Mouse (Mus musculus) left cerebral cortex, adult 11 months (tissue): Measurements from ENCODE around the gene Arl9.
A peak's percentile ranks its signal among the peaks of the same experiment; 100 is the strongest.
"Not testable (repeated sequence)": the region's sequence is repeated elsewhere in the genome, so short reads cannot be mapped to it uniquely, and the experiment has no call there.

Experiments
- DNase-seq: peaks from one replicate; pipeline ENCODE4 v3.0.0; 2022; ENCODE audit warnings: low spot score

Gene Arl9

DNA sequence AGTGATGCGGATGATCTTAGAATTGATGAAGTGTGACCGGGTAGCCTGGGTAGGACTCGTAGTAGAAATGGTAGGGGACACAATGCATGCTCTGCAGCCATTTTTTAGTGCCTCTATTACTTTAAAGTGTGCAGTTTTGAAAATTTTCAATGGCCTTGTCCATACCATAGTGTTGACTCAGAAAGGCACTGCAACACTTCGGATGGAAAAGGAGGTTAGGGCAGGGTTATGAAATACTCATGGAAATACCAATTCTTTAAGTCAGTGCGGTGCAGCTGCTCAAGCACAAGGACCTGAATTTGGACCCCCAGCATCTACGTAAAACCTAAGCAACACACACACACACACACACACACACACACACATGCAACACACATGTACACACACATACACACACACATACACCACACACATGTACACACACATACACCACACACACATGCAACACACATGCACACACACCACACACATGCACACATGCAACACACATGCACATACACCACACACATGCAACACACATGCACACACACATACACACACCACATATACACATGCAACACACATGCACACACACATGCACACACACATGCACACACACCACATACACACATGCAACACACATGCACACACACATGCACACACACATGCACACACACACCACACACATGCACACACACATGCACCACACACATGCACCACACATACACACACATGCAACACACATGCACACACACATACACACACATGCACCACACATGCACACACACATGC is at the start of gene Arl9:
Gene Arl9, plus strand, starts transcription at position 5 of the 771 bp plus-strand sequence.
- no peak for DNase-seq

- DNase-seq, result no peak
Observed at GRCm38 (mm10) chr5:76954271-76954900, 49.5 kb upstream of the Arl9 start.

DNA sequence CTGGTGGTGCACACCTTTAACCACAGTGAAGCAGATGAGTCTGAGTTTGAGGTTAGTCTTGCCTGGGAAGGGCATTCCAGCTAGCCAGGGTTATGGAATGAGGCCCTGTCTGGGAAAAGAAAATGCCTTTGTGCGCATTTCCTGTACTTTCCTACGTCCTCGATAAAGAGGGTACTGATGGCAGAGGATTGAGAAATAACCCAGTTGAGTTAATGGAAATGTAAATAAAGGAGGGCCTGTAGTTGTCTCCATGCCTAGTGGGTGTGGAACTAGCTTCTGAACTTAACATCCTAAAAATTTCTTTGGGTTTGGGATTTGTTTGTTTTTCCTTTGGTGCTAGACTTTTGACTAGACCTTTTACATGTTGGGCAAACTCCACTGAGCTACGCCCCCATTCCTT is 48.4 kb upstream of the Arl9 start:
- DNase-seq, result no peak

GRCm38 (mm10) chr5:76957954-76958353 is 45.9 kb upstream of the Arl9 start:
- DNase-seq, result no peak

DNA sequence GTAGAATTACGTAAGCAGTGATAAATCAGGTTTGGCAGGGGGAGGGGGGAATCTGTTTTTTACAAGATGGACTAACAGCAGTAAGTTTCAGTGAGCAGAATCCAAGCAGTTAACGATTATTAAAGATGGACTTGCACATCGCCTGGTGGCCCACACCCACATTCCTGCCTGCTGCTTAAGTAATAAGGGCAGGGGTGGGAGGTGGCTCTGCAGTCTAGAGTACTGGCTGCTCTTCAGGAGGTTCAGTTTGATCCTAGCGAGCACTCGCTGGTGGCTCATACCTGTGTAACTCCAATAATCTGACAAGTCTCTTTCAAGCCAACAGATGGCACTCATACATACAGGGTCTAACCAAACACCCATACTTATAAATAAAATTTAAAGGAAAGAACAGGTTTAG is 44.3 kb upstream of the Arl9 start:
- DNase-seq, result no peak

DNA sequence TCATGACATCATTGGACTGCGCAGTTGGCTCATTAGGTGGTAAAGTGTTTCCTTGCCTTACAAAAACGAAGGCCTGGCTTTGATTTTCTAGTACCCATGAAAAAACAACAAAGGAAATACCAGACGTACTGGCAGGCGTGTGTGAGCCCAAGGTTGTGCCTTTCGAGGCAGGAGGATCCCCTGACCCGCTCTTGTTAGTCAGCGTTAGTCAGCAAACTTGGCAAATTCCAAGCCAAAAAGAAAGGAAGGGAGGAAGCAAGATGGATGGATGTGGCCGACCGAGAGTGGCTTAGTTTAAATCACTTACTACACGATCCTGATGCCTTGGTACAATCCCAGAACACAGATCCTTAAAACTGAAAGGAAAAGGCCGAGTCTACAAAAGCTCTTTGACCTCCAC is 41.3 kb upstream of the Arl9 start:
- DNase-seq, result no peak

DNA sequence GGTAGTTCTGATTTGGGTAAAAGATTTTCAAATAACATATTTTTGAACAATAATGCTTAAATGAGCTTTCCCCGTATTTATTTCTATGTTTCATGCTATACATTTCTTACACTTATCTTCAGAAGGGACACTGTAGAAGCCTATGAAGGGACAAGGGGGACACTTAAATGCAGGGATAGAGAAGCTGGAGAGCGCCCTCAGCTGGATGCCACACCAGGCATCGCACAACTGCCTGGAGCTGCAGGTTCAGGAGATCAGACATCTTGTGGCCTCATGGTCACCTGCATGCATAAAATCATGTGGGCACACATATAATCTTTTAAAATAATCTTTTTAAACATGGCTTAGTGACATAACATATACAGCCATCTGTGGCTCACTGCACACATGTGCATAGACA is 39.2 kb upstream of the Arl9 start:
- DNase-seq, result no peak

DNA sequence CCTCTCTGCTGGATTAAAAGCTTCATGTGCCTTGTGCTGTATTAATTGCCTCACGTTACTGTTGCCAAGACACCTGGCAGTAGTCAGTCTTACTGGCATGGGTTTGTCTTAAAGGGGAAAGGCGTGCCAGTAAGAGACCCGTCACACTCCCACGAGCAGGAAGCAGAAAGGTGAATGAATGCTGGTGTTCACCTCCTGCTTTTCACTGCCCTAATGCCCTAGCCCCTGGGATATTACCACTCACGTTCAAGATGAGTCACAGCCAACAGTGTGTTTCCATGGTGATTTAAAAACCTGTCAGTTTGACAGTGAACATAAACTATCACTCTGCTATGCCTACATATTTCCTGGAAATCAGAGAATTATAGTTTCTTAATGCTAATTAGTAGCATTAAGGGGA is 34.6 kb upstream of the Arl9 start:
- no peak for DNase-seq

- not testable (repeated sequence) for DNase-seq
Observed at GRCm38 (mm10) chr5:76971115-76971514, 32.7 kb upstream of the Arl9 start.

DNA sequence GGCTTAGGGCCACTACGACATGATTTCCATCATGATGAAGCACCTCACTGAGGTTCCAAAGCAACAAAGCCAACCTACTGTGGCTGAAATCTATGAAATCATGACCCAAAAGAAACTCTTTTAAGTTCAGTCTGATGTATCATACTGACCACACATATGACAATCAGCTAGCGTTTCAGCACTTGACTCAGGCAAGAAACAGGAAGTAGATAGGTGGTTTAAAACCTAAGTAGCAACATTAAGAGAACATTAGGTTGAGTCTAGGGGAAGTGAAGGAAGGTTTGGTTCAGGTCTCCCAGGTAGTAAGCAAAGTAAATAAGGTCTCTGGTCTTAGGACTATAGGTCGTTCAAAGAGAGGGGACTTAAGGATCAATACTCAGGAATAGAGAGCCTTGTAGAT is 30.4 kb upstream of the Arl9 start:
- DNase-seq, result no peak

- DNase-seq, result no peak
Observed at GRCm38 (mm10) chr5:76974207-76974553, 29.7 kb upstream of the Arl9 start.

GRCm38 (mm10) chr5:76974554-76975285 is 29.1 kb upstream of the Arl9 start, which contains the start of gene Srp72:
Gene Srp72, plus strand, starts transcription at chr5:76974683.
- DNase-seq, result peak; percentile 75

DNA sequence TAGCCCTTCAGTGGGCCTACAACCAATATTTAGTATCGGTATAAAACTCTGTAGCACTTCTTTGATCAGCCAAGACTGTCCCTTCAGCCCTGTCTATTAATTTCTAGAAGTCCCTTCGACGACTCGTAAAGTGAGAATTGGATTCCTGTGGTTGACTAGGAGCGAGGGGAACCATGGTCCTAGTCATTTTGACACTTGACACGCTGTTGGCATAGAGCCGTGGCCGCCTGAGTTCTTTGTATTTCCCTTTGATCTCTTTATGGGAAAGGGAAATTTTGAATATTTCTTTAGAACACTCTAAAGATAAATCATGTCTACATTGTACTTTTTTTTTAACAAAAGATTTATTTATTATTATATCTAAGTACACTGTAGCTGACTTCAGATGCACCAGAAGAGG is 28.1 kb upstream of the Arl9 start:
- no peak for DNase-seq

- no peak for DNase-seq
Observed at GRCm38 (mm10) chr5:76984015-76984414, 19.8 kb upstream of the Arl9 start.

GRCm38 (mm10) chr5:76990789-76991188 is 13.1 kb upstream of the Arl9 start:
- DNase-seq, result no peak

DNA sequence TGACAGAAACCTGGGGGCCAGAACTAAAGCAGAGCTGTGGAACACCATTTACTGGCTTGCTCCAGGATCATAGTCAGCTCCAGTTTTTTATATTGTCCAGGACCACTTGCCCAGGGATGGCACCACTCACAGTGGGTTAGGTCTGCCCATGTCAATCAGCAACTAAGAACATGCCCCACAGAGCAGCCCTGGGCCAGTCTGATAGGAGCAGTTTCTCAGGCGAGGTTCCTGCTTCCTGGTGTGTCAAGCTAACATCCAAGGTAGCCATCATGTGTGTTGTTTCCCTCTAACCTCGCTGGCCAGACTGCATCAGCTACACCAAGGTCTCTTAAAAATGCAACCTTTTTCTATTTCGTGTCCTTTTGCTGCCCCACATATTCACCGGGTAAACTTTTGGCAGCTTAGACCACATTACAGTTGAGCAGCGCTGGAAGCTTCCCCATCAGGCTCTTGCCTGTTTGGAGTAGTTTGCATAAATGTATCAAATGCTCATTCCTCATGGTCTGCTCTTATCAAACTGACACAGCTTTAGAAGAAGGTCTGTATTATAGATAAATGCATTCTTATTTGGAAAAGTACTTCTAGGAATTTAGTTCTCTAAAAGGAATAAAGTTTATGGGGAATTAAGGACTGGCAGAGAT is 10.6 kb upstream of the Arl9 start:
- DNase-seq, result no peak

GRCm38 (mm10) chr5:76998416-76998815 is 5.4 kb upstream of the Arl9 start:
- DNase-seq, result peak; percentile 10

DNA sequence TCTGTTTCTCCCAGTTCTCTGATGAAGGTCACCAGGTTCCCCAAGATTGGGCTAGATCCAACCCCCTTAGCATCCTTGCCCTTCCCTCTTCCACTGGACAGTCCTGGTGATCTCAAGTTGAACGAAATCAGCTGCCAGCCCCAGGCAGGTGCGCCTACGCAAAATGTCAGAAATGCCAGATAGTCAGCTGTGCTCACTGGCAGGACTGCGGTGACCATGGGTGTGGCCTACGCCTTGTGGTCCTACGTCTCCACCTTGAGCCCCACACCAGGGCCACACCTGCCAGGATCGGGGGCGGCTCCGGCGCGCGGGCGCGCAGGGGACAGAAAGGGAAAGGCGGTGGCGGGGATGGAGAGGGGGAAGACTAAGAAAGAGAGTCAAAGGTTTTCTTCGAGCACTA is 2.7 kb upstream of the Arl9 start:
- DNase-seq, result no peak

- DNase-seq, result no peak
Observed at GRCm38 (mm10) chr5:77010352-77010751, 6.5 kb downstream of the Arl9 start.

GRCm38 (mm10) chr5:77011082-77011481 is 7.2 kb downstream of the Arl9 start:
- no peak for DNase-seq

DNA sequence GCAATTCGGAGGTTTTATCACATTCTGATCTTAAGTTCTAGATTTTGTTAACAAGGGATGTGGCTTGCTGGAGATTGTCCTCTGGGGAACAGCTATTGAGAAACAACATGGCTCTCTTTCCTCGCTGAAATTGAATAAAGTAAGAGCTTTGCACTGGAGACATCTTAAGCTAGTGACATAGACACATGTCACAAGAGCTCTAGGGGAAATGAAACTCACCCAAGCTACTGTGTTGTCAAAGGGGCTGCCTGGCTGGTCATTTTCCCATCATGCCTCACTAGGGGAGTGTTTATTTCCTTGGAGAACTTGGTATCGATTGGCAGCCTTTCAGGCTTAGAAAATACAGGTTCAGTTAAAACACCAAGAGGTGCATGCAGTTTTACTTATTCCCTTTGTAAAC is 9.3 kb downstream of the Arl9 start:
- no peak for DNase-seq
